In the genomic region with DNA sequence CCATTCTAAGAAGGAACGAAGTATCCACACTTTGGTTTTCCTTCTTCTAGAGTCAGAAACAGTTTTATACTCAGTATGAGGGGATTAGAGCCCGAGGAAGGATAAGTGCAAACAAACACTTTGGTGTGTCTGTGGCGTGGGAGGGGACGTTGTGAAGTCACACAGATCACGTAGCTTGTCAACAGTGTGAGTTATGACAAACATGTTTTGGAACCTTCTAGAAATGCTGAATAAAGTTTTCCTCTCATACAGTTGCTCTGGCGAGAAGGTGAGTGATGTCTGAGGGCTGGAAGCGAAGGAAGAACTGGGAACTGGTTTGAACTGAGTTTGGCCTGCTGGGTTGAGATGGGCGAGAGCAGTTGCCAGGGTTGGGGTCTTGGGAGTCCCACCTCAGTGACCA, we compare ENCODE assay signal across 27 mouse cellular contexts. TPM values are rescaled to one million over a fixed set of nuclear protein-coding genes. Genes with fewer than 3 reads are reported as not detected.
"Had no signal": no experiment of that assay in that cellular context is flagged by ENCODE, and none has a peak within 500 bp of the region (broad histone marks: within the 10 kb centered on the region; RNA-seq: fewer than 3 reads in every experiment).

No protein-coding gene starts in this region.

- H3K27ac ChIP-seq: embryonic facial prominence, embryonic 10.5 days; embryonic facial prominence, embryonic 12.5 days; embryonic facial prominence, embryonic 13.5 days; embryonic facial prominence, embryonic 15.5 days; forebrain, embryonic 10.5 days; forebrain, embryonic 12.5 days; forebrain, embryonic 13.5 days; forebrain, embryonic 15.5 days; gastrocnemius, adult 2 months; heart, adult 2 months had no signal

- H3K4me2 ChIP-seq: embryonic facial prominence, embryonic 12.5 days; embryonic facial prominence, embryonic 13.5 days; embryonic facial prominence, embryonic 15.5 days; forebrain, embryonic 12.5 days; forebrain, embryonic 13.5 days; forebrain, embryonic 15.5 days had no signal

- ATAC-seq: forebrain, embryonic 13.5 days; forebrain, embryonic 14.5 days; forebrain, embryonic 15.5 days; forebrain, embryonic 16.5 days; forebrain, postnatal 0 days had no signal

- H3K9me3 ChIP-seq: embryonic facial prominence, embryonic 10.5 days; embryonic facial prominence, embryonic 12.5 days; embryonic facial prominence, embryonic 13.5 days; embryonic facial prominence, embryonic 15.5 days; forebrain, embryonic 10.5 days; forebrain, embryonic 12.5 days; forebrain, embryonic 13.5 days; forebrain, embryonic 15.5 days had no signal

- DNase-seq: cerebellum, adult 9-11 months; cerebellum, postnatal 10 days; cerebellum, postnatal 14 days; cerebellum, postnatal 25 days; cerebellum, postnatal 36 days; embryo, embryonic 11 days; forebrain, postnatal 0 days; gastrocnemius, adult 2 months; gastrocnemius, postnatal 10 days; gastrocnemius, postnatal 14 days; gastrocnemius, postnatal 25 days; gastrocnemius, postnatal 36 days; heart, adult 18-20 months; heart, adult 2 months had no signal

- H3K36me3 ChIP-seq: embryonic facial prominence, embryonic 10.5 days; embryonic facial prominence, embryonic 12.5 days; embryonic facial prominence, embryonic 13.5 days; embryonic facial prominence, embryonic 15.5 days; forebrain, embryonic 10.5 days; forebrain, embryonic 12.5 days; forebrain, embryonic 15.5 days had no signal

- H3K4me3 ChIP-seq: embryonic facial prominence, embryonic 10.5 days; embryonic facial prominence, embryonic 12.5 days; embryonic facial prominence, embryonic 13.5 days; embryonic facial prominence, embryonic 15.5 days; erythroblast, embryonic 14.5 days; forebrain, embryonic 10.5 days; forebrain, embryonic 12.5 days; forebrain, embryonic 13.5 days; forebrain, embryonic 15.5 days; gastrocnemius, adult 2 months; heart, adult 2 months had no signal

- H3K9ac ChIP-seq: embryonic facial prominence, embryonic 12.5 days; embryonic facial prominence, embryonic 13.5 days; embryonic facial prominence, embryonic 15.5 days; forebrain, embryonic 12.5 days; forebrain, embryonic 13.5 days; forebrain, embryonic 15.5 days; forebrain, postnatal 0 days had no signal

RNA-seq across cellular contexts. Expression of a gene that starts 4.5 kb away (rescaled TPM):
- total RNA-seq: common myeloid progenitor, adult 5-6 weeks; granulocyte monocyte progenitor cell, adult 5-6 weeks had no signal
- polyA plus RNA-seq: erythroblast, embryonic 14.5 days had no signal
